Mouse (Mus musculus): Measurements from ENCODE around the gene Gm5728. TPM values are rescaled to one million over a fixed set of nuclear protein-coding genes. Genes with fewer than 3 reads are reported as not detected.

Gene Gm5728
- polyA plus RNA-seq (2014; fragmentation: Illumina TruSeq; extraction: RNeasy Lipid Tissue Mini Kit (QIAGEN cat#74804); ENCODE audit: low read depth, low replicate concordance) = not detected

GRCm38 (mm10) chr7:20375310-20375709, at the start of gene Gm5728:
Gene Gm5728, minus strand, starts transcription at chr7:20375410.

GRCm38 (mm10) chr7:20417642-20418041, 42.4 kb upstream of the Gm5728 start, which contains the start of gene Vmn1r100:
Gene Vmn1r100, plus strand, starts transcription at chr7:20417942.

GRCm38 (mm10) chr7:20333965-20334364, 41.2 kb downstream of the Gm5728 start, which contains the start of gene Gm4133:
Gene Gm4133, minus strand, starts transcription at chr7:20334065.

Other genes with a start within 250 kb of the Gm5728 start
- not detected for gene Vmn1r93, start 236.3 kb downstream of the Gm5728 start, polyA plus RNA-seq (2014; fragmentation: Illumina TruSeq; extraction: RNeasy Lipid Tissue Mini Kit (QIAGEN cat#74804); ENCODE audit: low read depth, low replicate concordance)
- gene Vmn1r94, start 207.0 kb downstream of the Gm5728 start, polyA plus RNA-seq (2014; fragmentation: Illumina TruSeq; extraction: RNeasy Lipid Tissue Mini Kit (QIAGEN cat#74804); ENCODE audit: low read depth, low replicate concordance) = not detected
- not detected for gene Vmn1r95, start 181.7 kb downstream of the Gm5728 start, polyA plus RNA-seq (2014; fragmentation: Illumina TruSeq; extraction: RNeasy Lipid Tissue Mini Kit (QIAGEN cat#74804); ENCODE audit: low read depth, low replicate concordance)
- gene Gm6164, start 169.8 kb downstream of the Gm5728 start, polyA plus RNA-seq (2014; fragmentation: Illumina TruSeq; extraction: RNeasy Lipid Tissue Mini Kit (QIAGEN cat#74804); ENCODE audit: low read depth, low replicate concordance) = not detected
- gene Gm4498, start 141.6 kb downstream of the Gm5728 start, polyA plus RNA-seq (2014; fragmentation: Illumina TruSeq; extraction: RNeasy Lipid Tissue Mini Kit (QIAGEN cat#74804); ENCODE audit: low read depth, low replicate concordance) = not detected
- gene Gm5890, start 112.6 kb downstream of the Gm5728 start, polyA plus RNA-seq (2014; fragmentation: Illumina TruSeq; extraction: RNeasy Lipid Tissue Mini Kit (QIAGEN cat#74804); ENCODE audit: low read depth, low replicate concordance) = not detected
- not detected for gene Gm4133, start 41.3 kb downstream of the Gm5728 start, polyA plus RNA-seq (2014; fragmentation: Illumina TruSeq; extraction: RNeasy Lipid Tissue Mini Kit (QIAGEN cat#74804); ENCODE audit: low read depth, low replicate concordance)
- not detected for gene Vmn1r100, start 42.5 kb upstream of the Gm5728 start, polyA plus RNA-seq (2014; fragmentation: Illumina TruSeq; extraction: RNeasy Lipid Tissue Mini Kit (QIAGEN cat#74804); ENCODE audit: low read depth, low replicate concordance)
- not detected for gene Vmn1r101, start 67.2 kb upstream of the Gm5728 start, polyA plus RNA-seq (2014; fragmentation: Illumina TruSeq; extraction: RNeasy Lipid Tissue Mini Kit (QIAGEN cat#74804); ENCODE audit: low read depth, low replicate concordance)
- not detected for gene Gm10670, start 99.5 kb upstream of the Gm5728 start, polyA plus RNA-seq (2014; fragmentation: Illumina TruSeq; extraction: RNeasy Lipid Tissue Mini Kit (QIAGEN cat#74804); ENCODE audit: low read depth, low replicate concordance)
- not detected for gene Vmn1r103, start 135.1 kb upstream of the Gm5728 start, polyA plus RNA-seq (2014; fragmentation: Illumina TruSeq; extraction: RNeasy Lipid Tissue Mini Kit (QIAGEN cat#74804); ENCODE audit: low read depth, low replicate concordance)
- not detected for gene Vmn1r104, start 158.4 kb upstream of the Gm5728 start, polyA plus RNA-seq (2014; fragmentation: Illumina TruSeq; extraction: RNeasy Lipid Tissue Mini Kit (QIAGEN cat#74804); ENCODE audit: low read depth, low replicate concordance)
- gene Gm5726, start 170.3 kb upstream of the Gm5728 start, polyA plus RNA-seq (2014; fragmentation: Illumina TruSeq; extraction: RNeasy Lipid Tissue Mini Kit (QIAGEN cat#74804); ENCODE audit: low read depth, low replicate concordance) = not detected
- gene Gm4141, start 200.8 kb upstream of the Gm5728 start, polyA plus RNA-seq (2014; fragmentation: Illumina TruSeq; extraction: RNeasy Lipid Tissue Mini Kit (QIAGEN cat#74804); ENCODE audit: low read depth, low replicate concordance) = not detected
- not detected for gene Gm4513, start 223.6 kb upstream of the Gm5728 start, polyA plus RNA-seq (2014; fragmentation: Illumina TruSeq; extraction: RNeasy Lipid Tissue Mini Kit (QIAGEN cat#74804); ENCODE audit: low read depth, low replicate concordance)

Data from liver, adult 10 weeks (tissue).